Mouse (Mus musculus) lung, postnatal 0 days (tissue): ENCODE results near the gene Dnah11. TPM values are rescaled to one million over a fixed set of nuclear protein-coding genes. Genes with fewer than 3 reads are reported as not detected.

Source experiments
- ATAC-seq: fragments of 200-750 bp; cut with Nextera tagmentation; 2 replicates; pipeline ENCODE4 v1.8.0; 2017; ENCODE audit warnings: moderate library complexity
- DNase-seq: peaks from one replicate; pipeline ENCODE4 v3.0.0-alpha.2; 2016; ENCODE audit warnings: low spot score
- H3K27ac ChIP-seq: fragments of 300-500 bp; sonication (generic); 2 replicates; pipeline ENCODE4 v1.5.1; 2014; ENCODE audit warnings: antibody characterized with exemption, mild to moderate bottlenecking, low read length, mixed read lengths
- H3K27me3 ChIP-seq: fragments of 300-500 bp; sonication (generic); replicated peaks from 2 replicates; pipeline ENCODE4 v1.6.1; 2014; ENCODE audit warnings: low read length, mixed read lengths; ENCODE audit not compliant: insufficient read depth
- H3K36me3 ChIP-seq: fragments of 300-500 bp; sonication (generic); 2 replicates; pipeline ENCODE4 v1.6.1; 2014; ENCODE audit warnings: low read length, mixed read lengths; ENCODE audit not compliant: insufficient read depth
- H3K4me1 ChIP-seq: fragments of 300-500 bp; sonication (generic); 2 replicates; pipeline ENCODE4 v1.6.1; 2014; ENCODE audit warnings: antibody characterized with exemption, low read depth, low read length, mixed read lengths; ENCODE audit not compliant: insufficient read depth
- H3K4me2 ChIP-seq: fragments of 300-500 bp; sonication (generic); replicated peaks from 2 replicates; pipeline ENCODE4 v1.6.1; 2014; ENCODE audit warnings: low read depth, mild to moderate bottlenecking, low read length, moderate library complexity, mixed read lengths
- H3K4me3 ChIP-seq: fragments of 300-500 bp; sonication (generic); 2 replicates; pipeline ENCODE4 v1.5.1; 2014; ENCODE audit warnings: low read depth, low read length
- H3K9ac ChIP-seq: fragments of 300-500 bp; sonication (generic); replicated peaks from 2 replicates; pipeline ENCODE4 v1.6.1; 2014; ENCODE audit warnings: low read depth, mild to moderate bottlenecking
- H3K9me3 ChIP-seq: fragments of 300-500 bp; sonication (generic); 2 replicates; pipeline ENCODE4 v1.6.1; 2016; ENCODE audit warnings: low read length, mixed read lengths
- CTCF ChIP-seq: IDR thresholded peaks from 2 replicates; pipeline ENCODE4 v1.5.1; 2016; ENCODE audit warnings: antibody characterized with exemption, mild to moderate bottlenecking
- EP300 ChIP-seq: IDR thresholded peaks from 2 replicates; pipeline ENCODE4 v1.6.1; 2016; ENCODE audit warnings: antibody characterized with exemption, mild to moderate bottlenecking, control low read depth
- WGBS: fragments of 180-500 bp; shearing (Covaris S2); extraction: QIAGEN DNeasy Blood & Tissue Kit; methylation state at CpG from one replicate; pipeline ENCODE4 v1.1.7; 2014; 5-methylcytosine and 5-hydroxymethylcytosine counted together
- polyA plus RNA-seq: library from polyadenylated mRNA; unstranded; fragments of >200 nt; fragmentation: Nextera tagmentation; extraction: Ambion mirVana; gene quantifications from 2 replicates; pipeline ENCODE4 v1.2.1, GENCODE M21; 2015

Dnah11 gene
- polyA plus RNA-seq, 1 experiment from 2014 or later, result 0.51 TPM

GRCm38 (mm10) chr12:118080441-118080840 lies 118.4 kb downstream of the Dnah11 start:
- TF ChIP-seq CTCF, result no peak
- TF ChIP-seq EP300, result no peak
- Histone ChIP-seq H3K36me3 (no peaks in the 10 kb centered on the region), H3K4me1 (no peaks in the 10 kb centered on the region), H3K4me3 (no peak overlapping the region), H3K27me3 (no peaks in the 10 kb centered on the region), H3K9me3 (no peaks in the 10 kb centered on the region), H3K27ac (no peak overlapping the region), H3K4me2 (no peak overlapping the region), H3K9ac (no peak overlapping the region)
- ATAC-seq (no peak), DNase-seq (no peak)
- WGBS, result 93% methylated on average over 6 of the region's 6 CpGs

- 49% methylated on average over 9 of the region's 9 CpGs for WGBS
- no peak overlapping the region for H3K9ac ChIP-seq
- no peaks in the 10 kb centered on the region for H3K4me1 ChIP-seq
- DNase-seq (no peak), ATAC-seq (no peak)
- H3K9me3 ChIP-seq, result no peaks in the 10 kb centered on the region
- H3K4me3 ChIP-seq, result no peak overlapping the region
- H3K27ac ChIP-seq, result no peak overlapping the region
- H3K36me3 ChIP-seq, result no peaks in the 10 kb centered on the region
- no peaks in the 10 kb centered on the region for H3K27me3 ChIP-seq
- no peak overlapping the region for H3K4me2 ChIP-seq
- TF ChIP-seq CTCF (no peak), EP300 (no peak)
Measured at GRCm38 (mm10) chr12:118078434-118078989, 120.3 kb downstream of the Dnah11 start.

- DNase-seq, result no peak
- Histone ChIP-seq H3K4me3 (no peak overlapping the region), H3K9ac (no peak overlapping the region), H3K27ac (no peak overlapping the region), H3K4me1 (no peaks in the 10 kb centered on the region), H3K36me3 (no peaks in the 10 kb centered on the region), H3K4me2 (no peak overlapping the region), H3K9me3 (no peaks in the 10 kb centered on the region), H3K27me3 (no peaks in the 10 kb centered on the region)
- 72% methylated on average over 3 of the region's 3 CpGs for WGBS
- no peak for ATAC-seq
- TF ChIP-seq CTCF, result no peak
- TF ChIP-seq EP300, result no peak
Measured at GRCm38 (mm10) chr12:118076802-118077201, 122.0 kb downstream of the Dnah11 start.

- no peak for TF ChIP-seq CTCF
- TF ChIP-seq EP300, result no peak
- no peak for ATAC-seq
Measured at GRCm38 (mm10) chr12:118072181-118072872, 126.5 kb downstream of the Dnah11 start.

GRCm38 (mm10) chr12:118071667-118072066 lies 127.2 kb downstream of the Dnah11 start:
- no peak for TF ChIP-seq CTCF
- no peak for TF ChIP-seq EP300
- no peaks in the 10 kb centered on the region for H3K9me3 ChIP-seq
- no peaks in the 10 kb centered on the region for H3K27me3 ChIP-seq
- H3K4me1 ChIP-seq, result no peaks in the 10 kb centered on the region
- no peak for DNase-seq
- ATAC-seq, result no peak
- no peaks in the 10 kb centered on the region for H3K36me3 ChIP-seq
- WGBS, result 74% methylated on average over 1 of the region's 1 CpGs
- H3K27ac ChIP-seq, result no peak overlapping the region
- H3K9ac ChIP-seq, result no peak overlapping the region
- no peak overlapping the region for H3K4me3 ChIP-seq
- no peak overlapping the region for H3K4me2 ChIP-seq

More at GRCm38 (mm10) chr12:118072181-118072872, 126.5 kb downstream of the Dnah11 start:
- no peaks in the 10 kb centered on the region for H3K4me1 ChIP-seq
- no peak overlapping the region for H3K4me2 ChIP-seq
- H3K9ac ChIP-seq, result no peak overlapping the region
- no peak for DNase-seq
- H3K27me3 ChIP-seq, result no peaks in the 10 kb centered on the region
- H3K4me3 ChIP-seq, result no peak overlapping the region
- no peaks in the 10 kb centered on the region for H3K9me3 ChIP-seq
- WGBS, result 73% methylated on average over 3 of the region's 3 CpGs
- no peaks in the 10 kb centered on the region for H3K36me3 ChIP-seq
- no peak overlapping the region for H3K27ac ChIP-seq

- no peak for ATAC-seq
- Histone ChIP-seq H3K27ac (no peak overlapping the region), H3K4me1 (no peaks in the 10 kb centered on the region), H3K9ac (no peak overlapping the region), H3K9me3 (no peaks in the 10 kb centered on the region), H3K4me2 (no peak overlapping the region), H3K27me3 (no peaks in the 10 kb centered on the region), H3K36me3 (no peaks in the 10 kb centered on the region), H3K4me3 (no peak overlapping the region)
- 63% methylated on average over 4 of the region's 4 CpGs for WGBS
- DNase-seq, result no peak
- TF ChIP-seq CTCF, result no peak
- no peak for TF ChIP-seq EP300
Measured at GRCm38 (mm10) chr12:118068785-118069184, 130.1 kb downstream of the Dnah11 start.
